ENCODE assay signal across 22 mouse cellular contexts in genomic region chr2:61137378-61137777, GRCm38 (mm10).
DNase-seq lines count a peak whose midpoint lies in the region; ATAC-seq and TF ChIP-seq lines count a peak whose summit lies in the region.
"Had no signal": no experiment of that assay in that cellular context is flagged by ENCODE, and none has a peak within 500 bp of the region (broad histone marks: within the 10 kb centered on the region; RNA-seq: fewer than 3 reads in every experiment).

No protein-coding gene starts in this region.

- H3K36me3 ChIP-seq in heart, embryonic 13.5 days: no peaks in the 10 kb centered on the region
- H3K36me3 ChIP-seq in neural tube, embryonic 15.5 days: no peaks in the 10 kb centered on the region
- H3K36me3 ChIP-seq: forebrain, embryonic 12.5 days; limb, embryonic 10.5 days; liver, embryonic 15.5 days; neural tube, embryonic 13.5 days had no signal

- H3K9me3 ChIP-seq in heart, embryonic 13.5 days: no peaks in the 10 kb centered on the region
- H3K9me3 ChIP-seq in neural tube, embryonic 15.5 days (replicated peaks): no peaks in the 10 kb centered on the region
- H3K9me3 ChIP-seq: forebrain, embryonic 12.5 days; limb, embryonic 10.5 days; liver, embryonic 15.5 days; neural tube, embryonic 13.5 days had no signal

- no peaks in the 10 kb centered on the region for H3K27me3 ChIP-seq in heart, embryonic 13.5 days (replicated peaks)
- no peaks in the 10 kb centered on the region for H3K27me3 ChIP-seq in neural tube, embryonic 15.5 days (replicated peaks)
- H3K27me3 ChIP-seq: forebrain, embryonic 12.5 days; liver, embryonic 15.5 days; neural tube, embryonic 13.5 days had no signal

- no peak overlapping the region for H3K9ac ChIP-seq in heart, embryonic 13.5 days
- H3K9ac ChIP-seq in neural tube, embryonic 15.5 days (replicated peaks): no peak overlapping the region
- H3K9ac ChIP-seq: forebrain, embryonic 12.5 days; liver, embryonic 15.5 days; neural tube, embryonic 13.5 days had no signal

- TF ChIP-seq CTCF in bone marrow macrophage, adult 2 months (IDR thresholded peaks at IDR 0.05; ENCODE audit: low read depth, low read length): no peak

- no peak for DNase-seq in heart, postnatal 14 days
- DNase-seq in 416B (ENCODE audit: low read depth): peak; percentile 85
- no peak for DNase-seq in layer of hippocampus, adult 9-10 months (ENCODE audit: low spot score)
- no peak for DNase-seq in left cerebral cortex, postnatal 36 days (ENCODE audit: low spot score in 2 of 2)
- DNase-seq: cerebellum, adult 11 months; cerebellum, adult 9-11 months; gastrocnemius, postnatal 36 days; kidney, adult 18-20 months; kidney, postnatal 4 days; liver; midbrain, embryonic 14.5 days; thymus, postnatal 25 days had no signal

- no peak for ATAC-seq in heart, embryonic 13.5 days (ENCODE audit: extremely low read depth, insufficient number of reproducible peaks, low FRiP score, low TSS enrichment)
- ATAC-seq in megakaryocyte, adult 5-6 weeks (ENCODE audit: poor library complexity, severe bottlenecking): peak; percentile 31
- no peak for ATAC-seq in neural tube, embryonic 15.5 days (ENCODE audit: low FRiP score)
- ATAC-seq: hindbrain, postnatal 0 days had no signal

- intact Hi-C loops in heart, postnatal 14 days (cut with DNase I): loop anchor here (10.0 kb wide), 1 partner anchor 233 kb away; no protein-coding TSS in a partner anchor
- intact Hi-C loops in left cerebral cortex, postnatal 36 days (cut with DNase I): no loop called here

- H3K27ac ChIP-seq in heart, embryonic 13.5 days (replicated peaks): peak overlapping the region; percentile 39; the same call in 1 of the 2 replicates
- H3K27ac ChIP-seq in bone marrow macrophage, adult 2 months (ENCODE audit: insufficient read depth, low read depth, low read length): peak overlapping the region; percentile 96
- no peak overlapping the region for H3K27ac ChIP-seq in neural tube, embryonic 15.5 days (replicated peaks)
- H3K27ac ChIP-seq: forebrain, embryonic 12.5 days; hindbrain, postnatal 0 days; left cerebral cortex, adult 2 months; limb, embryonic 10.5 days; liver, embryonic 15.5 days; neural tube, embryonic 13.5 days had no signal

- 31% methylated on average over 3 of the region's 3 CpGs for WGBS in heart, embryonic 13.5 days
- WGBS in neural tube, embryonic 15.5 days: 77% methylated on average over 3 of the region's 3 CpGs

- H3K4me2 ChIP-seq in heart, embryonic 13.5 days: no peak overlapping the region
- H3K4me2 ChIP-seq in neural tube, embryonic 15.5 days: no peak overlapping the region
- H3K4me2 ChIP-seq: forebrain, embryonic 12.5 days; liver, embryonic 15.5 days; neural tube, embryonic 13.5 days had no signal

- peaks cover 45% of the 10 kb centered on the region for H3K4me1 ChIP-seq in heart, embryonic 13.5 days
- peaks cover 12% of the 10 kb centered on the region for H3K4me1 ChIP-seq in bone marrow macrophage, adult 2 months (ENCODE audit: control insufficient read depth, insufficient read depth, low read length)
- H3K4me1 ChIP-seq in neural tube, embryonic 15.5 days: no peaks in the 10 kb centered on the region
- H3K4me1 ChIP-seq: forebrain, embryonic 12.5 days; liver, embryonic 15.5 days; neural tube, embryonic 13.5 days had no signal

- H3K4me3 ChIP-seq in heart, embryonic 13.5 days: no peak overlapping the region
- peak overlapping the region; percentile 28 for H3K4me3 ChIP-seq in bone marrow macrophage, adult 2 months (ENCODE audit: insufficient read depth, low read length)
- H3K4me3 ChIP-seq in neural tube, embryonic 15.5 days (replicated peaks): no peak overlapping the region
- H3K4me3 ChIP-seq: forebrain, embryonic 12.5 days; left cerebral cortex, adult 2 months; limb, embryonic 10.5 days; liver, embryonic 15.5 days; neural tube, embryonic 13.5 days had no signal

- TF ChIP-seq POLR2A in bone marrow macrophage, adult 2 months (IDR thresholded peaks at IDR 0.05; ENCODE audit: borderline replicate concordance, low read depth, low read length): no peak
